Mouse (Mus musculus) liver, embryonic 11.5 days (tissue): ENCODE results near the gene Bola2. TPM values are rescaled to one million over a fixed set of nuclear protein-coding genes. Genes with fewer than 3 reads are reported as not detected.

ENCODE experiments used
- ATAC-seq: fragments of 200-750 bp; cut with Nextera tagmentation; replicated peaks from 2 replicates; pipeline ENCODE4 v1.8.0; 2017; ENCODE audit warnings: moderate number of reproducible peaks, mild to moderate bottlenecking, moderate TSS enrichment, moderate library complexity; ENCODE audit not compliant: low FRiP score
- DNase-seq: peaks from one replicate; pipeline ENCODE4 v3.0.0-alpha.2; 2017; ENCODE audit warnings: low spot score
- H3K27ac ChIP-seq: fragments of 300-500 bp; sonication (generic); 2 replicates; pipeline ENCODE4 v1.5.1; 2014; ENCODE audit warnings: mild to moderate bottlenecking, low read depth, low read length, control low read depth
- H3K27me3 ChIP-seq: fragments of 300-500 bp; sonication (generic); replicated peaks from 2 replicates; pipeline ENCODE4 v1.6.1; 2014; ENCODE audit warnings: low read length, mixed read lengths; ENCODE audit not compliant: control insufficient read depth, insufficient read depth
- H3K36me3 ChIP-seq: fragments of 300-500 bp; sonication (generic); 2 replicates; pipeline ENCODE4 v1.6.1; 2014; ENCODE audit warnings: mild to moderate bottlenecking, low read length, moderate library complexity, mixed read lengths; ENCODE audit not compliant: control insufficient read depth, insufficient read depth
- H3K4me1 ChIP-seq: fragments of 300-500 bp; sonication (generic); replicated peaks from 2 replicates; pipeline ENCODE4 v1.6.1; 2014; ENCODE audit warnings: low read length, mixed read lengths; ENCODE audit not compliant: control insufficient read depth, insufficient read depth
- H3K4me2 ChIP-seq: fragments of 300-500 bp; sonication (generic); 2 replicates; pipeline ENCODE4 v1.6.1; 2014; ENCODE audit warnings: mild to moderate bottlenecking, control low read depth, moderate library complexity
- H3K4me3 ChIP-seq: fragments of 300-500 bp; sonication (generic); 2 replicates; pipeline ENCODE4 v1.5.1; 2014; ENCODE audit warnings: low read depth, low read length, control low read depth
- H3K9ac ChIP-seq: fragments of 300-500 bp; sonication (generic); 2 replicates; pipeline ENCODE4 v1.6.1; 2014; ENCODE audit warnings: low read depth, low read length, control low read depth
- H3K9me3 ChIP-seq: fragments of 300-500 bp; sonication (generic); 2 replicates; pipeline ENCODE4 v1.6.1; 2016; ENCODE audit warnings: low read length, inconsistent platforms, mixed read lengths; ENCODE audit not compliant: control insufficient read depth
- WGBS: fragments of 180-500 bp; shearing (Covaris S2); extraction: QIAGEN DNeasy Blood & Tissue Kit; methylation state at CpG from one replicate; pipeline ENCODE4 v1.1.7; 2014; 5-methylcytosine and 5-hydroxymethylcytosine counted together
- polyA plus RNA-seq: library from polyadenylated mRNA; unstranded; fragments of >200 nt; fragmentation: Nextera tagmentation; extraction: Ambion mirVana; gene quantifications from 2 replicates; pipeline ENCODE4 v1.2.1, GENCODE M21; 2014

Gene Bola2
- polyA plus RNA-seq, 1 experiment from 2014 or later, result 217 TPM

- 92% methylated on average over 26 of the region's 26 CpGs for WGBS
- H3K27me3 ChIP-seq, result no peaks in the 10 kb centered on the region
- peaks cover 11% of the 10 kb centered on the region; the same call in 1 of the 2 replicates for H3K36me3 ChIP-seq
- ATAC-seq (no peak), DNase-seq (no peak)
- no peak overlapping the region for H3K27ac ChIP-seq
- no peak overlapping the region for H3K4me3 ChIP-seq
- no peak overlapping the region for H3K4me2 ChIP-seq
- H3K9ac ChIP-seq, result no peak overlapping the region
- H3K9me3 ChIP-seq, result no peaks in the 10 kb centered on the region
- H3K4me1 ChIP-seq, result peaks cover 14% of the 10 kb centered on the region
Observed at GRCm38 (mm10) chr7:126692426-126692825, 2.8 kb upstream of the Bola2 start.

- Histone ChIP-seq H3K36me3 (peaks cover 11% of the 10 kb centered on the region; the same call in 1 of the 2 replicates), H3K27ac (no peak overlapping the region), H3K4me3 (no peak overlapping the region), H3K9me3 (no peaks in the 10 kb centered on the region), H3K4me1 (peaks cover 13% of the 10 kb centered on the region), H3K4me2 (no peak overlapping the region), H3K27me3 (no peaks in the 10 kb centered on the region), H3K9ac (0 out of 2 replicates have a peak overlapping the region, but pooled peaks have one; percentile 14)
- 30% methylated on average over 3 of the region's 3 CpGs for WGBS
- ATAC-seq, result no peak
- DNase-seq, result no peak
Observed at GRCm38 (mm10) chr7:126693256-126693655, 1.9 kb upstream of the Bola2 start.

- H3K4me1 ChIP-seq, result peaks cover 13% of the 10 kb centered on the region
- H3K27ac ChIP-seq, result no peak overlapping the region
- 0 out of 2 replicates have a peak overlapping the region, but pooled peaks have one; percentile 14 for H3K9ac ChIP-seq
- WGBS, result 79% methylated on average over 7 of the region's 7 CpGs
- H3K4me3 ChIP-seq, result no peak overlapping the region
- no peak for DNase-seq
- H3K9me3 ChIP-seq, result no peaks in the 10 kb centered on the region
- H3K36me3 ChIP-seq, result peaks cover 11% of the 10 kb centered on the region; the same call in 1 of the 2 replicates
- ATAC-seq, result no peak
- H3K27me3 ChIP-seq, result no peaks in the 10 kb centered on the region
- H3K4me2 ChIP-seq, result no peak overlapping the region
Observed at GRCm38 (mm10) chr7:126693781-126694180, 1.4 kb upstream of the Bola2 start.

- peak overlapping the region; percentile 21; the same call in 1 of the 2 replicates for H3K9ac ChIP-seq
- no peaks in the 10 kb centered on the region for H3K27me3 ChIP-seq
- no peak overlapping the region for H3K27ac ChIP-seq
Observed at GRCm38 (mm10) chr7:126694441-126695051, 655 bp upstream of the Bola2 start.

GRCm38 (mm10) chr7:126695631-126696207 lies 518 bp downstream of the Bola2 start, which contains the start of gene Slx1b:
TSS of gene Slx1b (minus strand) at chr7:126695784.
- peak within 1 kb of the TSS; percentile 95 for H3K4me2 ChIP-seq
- no peaks in the 10 kb centered on the region for H3K27me3 ChIP-seq
- peak; percentile 95 for ATAC-seq
- peak within 1 kb of the TSS; percentile 91 for H3K9ac ChIP-seq
- no peaks in the 10 kb centered on the region for H3K9me3 ChIP-seq
- peaks cover 15% of the 10 kb centered on the region for H3K36me3 ChIP-seq
- DNase-seq, result peak; percentile 90
- under 1% methylated on average over 40 of the region's 40 CpGs for WGBS
- H3K4me3 ChIP-seq, result peak within 1 kb of the TSS; percentile 91
- H3K4me1 ChIP-seq, result peaks cover 13% of the 10 kb centered on the region
- H3K27ac ChIP-seq, result peak within 1 kb of the TSS; percentile 95

More at GRCm38 (mm10) chr7:126694441-126695051, 655 bp upstream of the Bola2 start:
- no peak for ATAC-seq
- peaks cover 11% of the 10 kb centered on the region; the same call in 1 of the 2 replicates for H3K36me3 ChIP-seq
- H3K4me2 ChIP-seq, result peak overlapping the region; percentile 95
- 59% methylated on average over 10 of the region's 10 CpGs for WGBS
- DNase-seq, result no peak
- peaks cover 13% of the 10 kb centered on the region for H3K4me1 ChIP-seq
- peak overlapping the region; percentile 91 for H3K4me3 ChIP-seq
- H3K9me3 ChIP-seq, result no peaks in the 10 kb centered on the region

- H3K4me2 ChIP-seq, result peak overlapping the region; percentile 95
- H3K9me3 ChIP-seq, result no peaks in the 10 kb centered on the region
- no peak for ATAC-seq
- H3K36me3 ChIP-seq, result peaks cover 13% of the 10 kb centered on the region
- H3K4me3 ChIP-seq, result peak overlapping the region; percentile 91
- H3K4me1 ChIP-seq, result peaks cover 16% of the 10 kb centered on the region
- DNase-seq, result no peak
- H3K27ac ChIP-seq, result peak overlapping the region; percentile 95; the same call in 1 of the 2 replicates
- peak overlapping the region; percentile 91 for H3K9ac ChIP-seq
- H3K27me3 ChIP-seq, result no peaks in the 10 kb centered on the region
- 4% methylated on average over 17 of the region's 17 CpGs for WGBS
Observed at GRCm38 (mm10) chr7:126696303-126696702, 1.1 kb downstream of the Bola2 start.

GRCm38 (mm10) chr7:126696886-126697285 lies 1.7 kb downstream of the Bola2 start:
- peak overlapping the region; percentile 91 for H3K9ac ChIP-seq
- H3K4me1 ChIP-seq, result peaks cover 16% of the 10 kb centered on the region
- no peaks in the 10 kb centered on the region for H3K27me3 ChIP-seq
- H3K27ac ChIP-seq, result no peak overlapping the region
- H3K4me2 ChIP-seq, result peak overlapping the region; percentile 95
- H3K9me3 ChIP-seq, result no peaks in the 10 kb centered on the region
- H3K4me3 ChIP-seq, result peak overlapping the region; percentile 91
- DNase-seq (no peak), ATAC-seq (no peak)
- peaks cover 10% of the 10 kb centered on the region for H3K36me3 ChIP-seq
- WGBS, result 75% methylated on average over 3 of the region's 3 CpGs

GRCm38 (mm10) chr7:126697838-126698237 lies 2.6 kb downstream of the Bola2 start:
- Histone ChIP-seq H3K9ac (no peak overlapping the region), H3K27me3 (no peaks in the 10 kb centered on the region), H3K4me3 (peak overlapping the region; percentile 91; the same call in 1 of the 2 replicates), H3K27ac (no peak overlapping the region), H3K4me1 (peaks cover 16% of the 10 kb centered on the region), H3K4me2 (no peak overlapping the region), H3K36me3 (peaks cover 5% of the 10 kb centered on the region), H3K9me3 (no peaks in the 10 kb centered on the region)
- WGBS, result 88% methylated on average over 8 of the region's 8 CpGs
- ATAC-seq (no peak), DNase-seq (no peak)
